Comparison of ENCODE assay signal across 8 mouse cellular contexts in the genomic region with DNA sequence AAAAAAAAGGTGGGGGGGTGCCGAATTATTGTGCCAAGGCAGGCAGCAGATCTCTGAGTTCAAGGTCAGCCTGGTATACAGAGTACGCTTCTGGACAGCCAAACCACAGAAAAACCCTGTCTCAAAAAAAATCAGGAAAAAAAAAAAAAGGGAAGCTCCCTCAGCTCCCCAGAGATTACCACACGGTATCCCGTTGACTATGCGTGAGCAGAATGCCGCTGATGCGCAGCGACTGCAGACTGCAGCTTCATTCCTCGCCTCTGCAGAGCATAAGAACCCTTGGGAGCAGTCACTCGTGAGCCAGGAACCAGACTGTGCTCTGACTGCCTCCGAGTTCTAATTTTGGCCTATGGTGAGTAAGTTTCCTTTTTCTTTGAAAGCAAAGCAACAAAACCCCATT. TPM values are rescaled to one million over a fixed set of nuclear protein-coding genes. Genes with fewer than 3 reads are reported as not detected.
DNase-seq lines count a peak whose midpoint lies in the region; ATAC-seq and TF ChIP-seq lines count a peak whose summit lies in the region.

No protein-coding gene starts in this region.

- intact Hi-C loops in heart, adult 2 months (cut with DNase I) = no loop called here

- no peak for ATAC-seq in hindbrain, embryonic 14.5 days (ENCODE audit: low FRiP score)
- ATAC-seq in neural tube, embryonic 13.5 days (ENCODE audit: low read depth) = 0 out of 2 replicates have a peak, but pooled peaks have one; percentile 58

- H3K27me3 ChIP-seq in heart, adult 2 months (ENCODE audit: control insufficient read depth, insufficient read depth, low read length) = no peaks in the 10 kb centered on the region
- no peaks in the 10 kb centered on the region for H3K27me3 ChIP-seq in hindbrain, embryonic 14.5 days (ENCODE audit: control insufficient read depth, insufficient read depth, low read length)
- no peaks in the 10 kb centered on the region for H3K27me3 ChIP-seq in neural tube, embryonic 13.5 days

- H3K79me2 ChIP-seq in heart, adult 2 months (replicated peaks; ENCODE audit: control insufficient read depth, insufficient read depth, low read length) = peaks cover 19% of the 10 kb centered on the region

- H3K4me3 ChIP-seq in heart, adult 2 months = no peak overlapping the region
- H3K4me3 ChIP-seq in hindbrain, embryonic 14.5 days (replicated peaks; ENCODE audit: low read length) = no peak overlapping the region
- no peak overlapping the region for H3K4me3 ChIP-seq in neural tube, embryonic 13.5 days

- H3K36me3 ChIP-seq in heart, adult 2 months (ENCODE audit: control insufficient read depth, insufficient read depth, low read length) = peaks cover 12% of the 10 kb centered on the region; the same call in 1 of the 2 replicates
- no peaks in the 10 kb centered on the region; the same call in 1 of the 2 replicates for H3K36me3 ChIP-seq in hindbrain, embryonic 14.5 days (replicated peaks; ENCODE audit: control insufficient read depth, insufficient read depth)
- peaks cover under 1% of the 10 kb centered on the region; the same call in 1 of the 2 replicates for H3K36me3 ChIP-seq in neural tube, embryonic 13.5 days

- TF ChIP-seq POLR2A in heart, adult 2 months (IDR thresholded peaks at IDR 0.05; ENCODE audit: insufficient read depth, low read depth, low read length) = no peak

- no peak overlapping the region for H3K9ac ChIP-seq in heart, adult 2 months (ENCODE audit: low read depth, low read length)
- H3K9ac ChIP-seq in hindbrain, embryonic 14.5 days = no peak overlapping the region
- H3K9ac ChIP-seq in neural tube, embryonic 13.5 days = no peak overlapping the region

- TF ChIP-seq EP300 in heart, adult 2 months (IDR thresholded peaks at IDR 0.05; ENCODE audit: insufficient read depth, low read depth, low read length) = peak; percentile 46; the same call in 1 of the 2 replicates

- H3K4me1 ChIP-seq in heart, adult 2 months (ENCODE audit: control insufficient read depth, insufficient read depth, low read length) = peaks cover 14% of the 10 kb centered on the region
- peaks cover 14% of the 10 kb centered on the region; the same call in 1 of the 2 replicates for H3K4me1 ChIP-seq in hindbrain, embryonic 14.5 days (replicated peaks; ENCODE audit: control insufficient read depth, insufficient read depth, low read length)
- peaks cover 45% of the 10 kb centered on the region for H3K4me1 ChIP-seq in neural tube, embryonic 13.5 days (replicated peaks)

- no peaks in the 10 kb centered on the region for H3K9me3 ChIP-seq in hindbrain, embryonic 14.5 days (ENCODE audit: control insufficient read depth, low read length)
- H3K9me3 ChIP-seq in neural tube, embryonic 13.5 days = no peaks in the 10 kb centered on the region

- WGBS in heart, adult 2 months = 26% methylated on average over 11 of the region's 11 CpGs
- WGBS in hindbrain, embryonic 14.5 days = 41% methylated on average over 11 of the region's 11 CpGs
- WGBS in neural tube, embryonic 13.5 days = 42% methylated on average over 11 of the region's 11 CpGs

- peak overlapping the region; percentile 14; the same call in 1 of the 2 replicates for H3K4me2 ChIP-seq in hindbrain, embryonic 14.5 days (replicated peaks)
- no peak overlapping the region for H3K4me2 ChIP-seq in neural tube, embryonic 13.5 days

- no peak overlapping the region for H3K27ac ChIP-seq in heart, adult 2 months
- H3K27ac ChIP-seq in hindbrain, embryonic 14.5 days = peak overlapping the region; percentile 17; the same call in 1 of the 2 replicates
- no peak overlapping the region for H3K27ac ChIP-seq in neural tube, embryonic 13.5 days (replicated peaks)

- no peak for TF ChIP-seq CTCF in heart, adult 2 months (IDR thresholded peaks at IDR 0.05)

- DNase-seq in heart, adult 2 months = peak in 1 of 2 experiments; percentile 38
- no peak for DNase-seq in heart, postnatal 4 days
- peak; percentile 55 for DNase-seq in adrenal gland, postnatal 14 days
- DNase-seq in hindbrain, embryonic 14.5 days (ENCODE audit: low spot score) = no peak
- no peak for DNase-seq in cerebellum, adult 9-11 months
- DNase-seq in embryo, embryonic 11 days = no peak
- DNase-seq in spleen, postnatal 10 days (ENCODE audit: low spot score in 2 of 2) = no peak

RNA-seq across cellular contexts. Expression of gene Gnai3, which starts 11.2 kb away (rescaled TPM):
- total RNA-seq in heart, adult 2 months (2021) = 10 to 100 TPM; 16.5 to 18.1 TPM
- polyA plus RNA-seq in heart, adult 2 months (2012; rRNA removed) = 7.5 and 18.7 TPM in 2 replicates
- total RNA-seq in heart, postnatal 4 days (2021) = 10 to 100 TPM; 41.6 to 41.8 TPM
- 134 and 140 TPM in 2 replicates for total RNA-seq in adrenal gland, postnatal 14 days (2021)
- polyA plus RNA-seq in hindbrain, embryonic 14.5 days (2014; fragmentation: Nextera tagmentation; extraction: Ambion mirVana) = 132 and 142 TPM in 2 replicates
- 151 and 164 TPM in 2 replicates for polyA plus RNA-seq in neural tube, embryonic 13.5 days (2015; fragmentation: Nextera tagmentation; extraction: Ambion mirVana)

RNA-seq across cellular contexts. Expression of gene Gpr61, which starts 20.0 kb away (rescaled TPM):
- total RNA-seq in heart, adult 2 months (2021) = not detected
- polyA plus RNA-seq in heart, adult 2 months (2012; rRNA removed) = 0.04 TPM in 1 of 2 replicates, not detected in the other
- not detected for total RNA-seq in heart, postnatal 4 days (2021)
- 0.23 TPM in 1 of 2 replicates, not detected in the other for total RNA-seq in adrenal gland, postnatal 14 days (2021)
- 3.6 and 3.9 TPM in 2 replicates for polyA plus RNA-seq in hindbrain, embryonic 14.5 days (2014; fragmentation: Nextera tagmentation; extraction: Ambion mirVana)
- 3.3 and 4.2 TPM in 2 replicates for polyA plus RNA-seq in neural tube, embryonic 13.5 days (2015; fragmentation: Nextera tagmentation; extraction: Ambion mirVana)

RNA-seq across cellular contexts. Expression of gene Gnat2, which starts 42.1 kb away (rescaled TPM):
- under 1 TPM in 1 of 2 experiments, not detected in 1; 0.11 TPM for total RNA-seq in heart, adult 2 months (2021)
- not detected in 2 replicates for polyA plus RNA-seq in heart, adult 2 months (2012; rRNA removed)
- total RNA-seq in heart, postnatal 4 days (2021) = under 1 TPM; 0.31 to 0.34 TPM
- 9.8 and 12.6 TPM in 2 replicates for total RNA-seq in adrenal gland, postnatal 14 days (2021)
- polyA plus RNA-seq in hindbrain, embryonic 14.5 days (2014; fragmentation: Nextera tagmentation; extraction: Ambion mirVana) = 0.33 and 0.48 TPM in 2 replicates
- 0.08 and 0.36 TPM in 2 replicates for polyA plus RNA-seq in neural tube, embryonic 13.5 days (2015; fragmentation: Nextera tagmentation; extraction: Ambion mirVana)

RNA-seq across cellular contexts. Expression of gene Ampd2, which starts 48.2 kb away (rescaled TPM):
- total RNA-seq in heart, adult 2 months (2021) = 1 to 10 TPM; 4.1 to 4.6 TPM
- polyA plus RNA-seq in heart, adult 2 months (2012; rRNA removed) = 25.9 and 26.3 TPM in 2 replicates
- 10 to 100 TPM; 16.7 to 16.9 TPM for total RNA-seq in heart, postnatal 4 days (2021)
- total RNA-seq in adrenal gland, postnatal 14 days (2021) = 117 and 124 TPM in 2 replicates
- 43.8 and 45.5 TPM in 2 replicates for polyA plus RNA-seq in hindbrain, embryonic 14.5 days (2014; fragmentation: Nextera tagmentation; extraction: Ambion mirVana)
- polyA plus RNA-seq in neural tube, embryonic 13.5 days (2015; fragmentation: Nextera tagmentation; extraction: Ambion mirVana) = 56.3 and 56.7 TPM in 2 replicates

RNA-seq across cellular contexts. Expression of gene Amigo1, which starts 51.4 kb away (rescaled TPM):
- total RNA-seq in heart, adult 2 months (2021) = 10 to 100 TPM; 16.8 to 17.7 TPM
- 16.4 and 18.6 TPM in 2 replicates for polyA plus RNA-seq in heart, adult 2 months (2012; rRNA removed)
- 1 to 10 TPM; 7.1 to 8.1 TPM for total RNA-seq in heart, postnatal 4 days (2021)
- 19.3 and 19.5 TPM in 2 replicates for total RNA-seq in adrenal gland, postnatal 14 days (2021)
- 11.1 and 11.3 TPM in 2 replicates for polyA plus RNA-seq in hindbrain, embryonic 14.5 days (2014; fragmentation: Nextera tagmentation; extraction: Ambion mirVana)
- 16.6 and 21.9 TPM in 2 replicates for polyA plus RNA-seq in neural tube, embryonic 13.5 days (2015; fragmentation: Nextera tagmentation; extraction: Ambion mirVana)
